Mouse (Mus musculus) lung, adult 2 months (tissue): ENCODE data around the gene Shisa9. TPM values are rescaled to one million over a fixed set of nuclear protein-coding genes. Genes with fewer than 3 reads are reported as not detected.

Source experiments
- DNase-seq: peaks from one replicate; pipeline ENCODE4 v3.0.0; 2022
- H3K4me1 ChIP-seq: fragments of 200-500 bp; 2 replicates; pipeline ENCODE4 v1.6.1; 2011; ENCODE audit warnings: low read length; ENCODE audit not compliant: control insufficient read depth, insufficient read depth
- H3K4me3 ChIP-seq: fragments of 200-500 bp; replicated peaks from 2 replicates; pipeline ENCODE3; 2011; ENCODE audit warnings: low read depth, mild to moderate bottlenecking, control low read depth, low read length; ENCODE audit errors: extremely low read depth
- CTCF ChIP-seq: fragments of 200-500 bp; IDR thresholded peaks from 2 replicates; pipeline ENCODE4 v1.5.1; 2011; ENCODE audit warnings: mild to moderate bottlenecking, low read length, control low read depth; ENCODE audit not compliant: insufficient read depth
- POLR2A ChIP-seq: fragments of 200-500 bp; IDR thresholded peaks from 2 replicates; pipeline ENCODE4 v1.6.1; 2011; ENCODE audit warnings: low read depth, mild to moderate bottlenecking, control low read depth, low read length, borderline replicate concordance; ENCODE audit errors: extremely low read depth
- WGBS: fragments of 180-500 bp; shearing (Covaris S2); methylation state at CpG from one replicate; pipeline ENCODE4 v1.1.7; 2018; 5-methylcytosine and 5-hydroxymethylcytosine counted together
- polyA plus RNA-seq: library from polyadenylated mRNA; depleted of rRNA; stranded (reverse); fragments of >200 nt; gene quantifications from 2 replicates; pipeline ENCODE4 v1.2.3, GENCODE M21; 2012

Shisa9 gene
- polyA plus RNA-seq, 1 experiment = 0.70 TPM

- DNase-seq = no peak
- WGBS = 85% methylated on average over 4 of the region's 4 CpGs
- no peak for TF ChIP-seq CTCF
- peaks cover 3% of the 10 kb centered on the region for H3K4me1 ChIP-seq
- H3K4me3 ChIP-seq = no peak overlapping the region
Measured at GRCm38 (mm10) chr16:11987056-11987455, 3.1 kb downstream of the Shisa9 start.

- 74% methylated on average over 2 of the region's 2 CpGs for WGBS
- TF ChIP-seq CTCF (no peak), POLR2A (no peak)
- DNase-seq = no peak
- Histone ChIP-seq H3K4me1 (no peaks in the 10 kb centered on the region), H3K4me3 (no peak overlapping the region)
Measured at GRCm38 (mm10) chr16:12005177-12005576, 21.3 kb downstream of the Shisa9 start.

- TF ChIP-seq POLR2A (no peak), CTCF (no peak)
- no peak for DNase-seq
- WGBS = 87% methylated on average over 3 of the region's 3 CpGs
- H3K4me1 ChIP-seq = no peaks in the 10 kb centered on the region
- H3K4me3 ChIP-seq = no peak overlapping the region
Measured at GRCm38 (mm10) chr16:12010136-12010535, 26.2 kb downstream of the Shisa9 start.

GRCm38 (mm10) chr16:12012747-12013146 is 28.8 kb downstream of the Shisa9 start:
- WGBS = 43% methylated on average over 2 of the region's 2 CpGs
- TF ChIP-seq CTCF (no peak), POLR2A (no peak)
- no peak for DNase-seq
- H3K4me3 ChIP-seq = no peak overlapping the region
- H3K4me1 ChIP-seq = peaks cover 2% of the 10 kb centered on the region; the same call in 1 of the 2 replicates

- 65% methylated on average over 4 of the region's 4 CpGs for WGBS
- Histone ChIP-seq H3K4me3 (no peak overlapping the region), H3K4me1 (peaks cover 2% of the 10 kb centered on the region)
- TF ChIP-seq POLR2A = no peak
- TF ChIP-seq CTCF = no peak
- no peak for DNase-seq
Measured at GRCm38 (mm10) chr16:12014523-12014922, 30.6 kb downstream of the Shisa9 start.

- DNase-seq = no peak
- Histone ChIP-seq H3K4me3 (no peak overlapping the region), H3K4me1 (peaks cover 2% of the 10 kb centered on the region)
- WGBS = 51% methylated on average over 4 of the region's 4 CpGs
- TF ChIP-seq CTCF = no peak
- no peak for TF ChIP-seq POLR2A
Measured at GRCm38 (mm10) chr16:12017921-12018618, 34.2 kb downstream of the Shisa9 start.

- 64% methylated on average over 1 of the region's 1 CpGs for WGBS
- no peak overlapping the region for H3K4me3 ChIP-seq
- TF ChIP-seq POLR2A = no peak
- H3K4me1 ChIP-seq = peaks cover 2% of the 10 kb centered on the region
- no peak for DNase-seq
Measured at GRCm38 (mm10) chr16:12020103-12020755, 36.3 kb downstream of the Shisa9 start.

- 27% methylated on average over 1 of the region's 1 CpGs for WGBS
- TF ChIP-seq CTCF = no peak
- DNase-seq = no peak
- H3K4me1 ChIP-seq = no peaks in the 10 kb centered on the region
- no peak overlapping the region for H3K4me3 ChIP-seq
Measured at GRCm38 (mm10) chr16:12032441-12032840, 48.5 kb downstream of the Shisa9 start.

GRCm38 (mm10) chr16:12034868-12035267 is 51.0 kb downstream of the Shisa9 start:
- 79% methylated on average over 2 of the region's 2 CpGs for WGBS
- Histone ChIP-seq H3K4me1 (no peaks in the 10 kb centered on the region), H3K4me3 (no peak overlapping the region)
- no peak for DNase-seq
- TF ChIP-seq CTCF (no peak), POLR2A (no peak)

- TF ChIP-seq CTCF (no peak), POLR2A (no peak)
- no peaks in the 10 kb centered on the region for H3K4me1 ChIP-seq
- H3K4me3 ChIP-seq = no peak overlapping the region
- 58% methylated on average over 3 of the region's 3 CpGs for WGBS
- no peak for DNase-seq
Measured at GRCm38 (mm10) chr16:12035626-12036025, 51.7 kb downstream of the Shisa9 start.
